Mouse (Mus musculus) megakaryocyte, embryonic 14.5 days (primary cell): Measurements from ENCODE around the gene Vps8.

Experiments
- FLI1 ChIP-seq: IDR thresholded peaks from 2 replicates; pipeline ENCODE4 v1.6.1; 2012; ENCODE audit warnings: low read length, inconsistent platforms, mixed read lengths
- GATA1 ChIP-seq: IDR thresholded peaks from 3 replicates; pipeline ENCODE4 v1.6.1; 2012; ENCODE audit warnings: mixed read lengths, low read length, inconsistent platforms, borderline replicate concordance

- TF ChIP-seq GATA1 (no peak), FLI1 (no peak)
These were observed 10.6 kb downstream of the Vps8 start for GRCm38 (mm10) chr16:21433543-21433942.
